Mouse (Mus musculus): ENCODE measurements around the gene 2310022B05Rik.

2310022B05Rik gene

GRCm38 (mm10) chr8:124663112-124663873 is at the start of gene 2310022B05Rik:
Gene 2310022B05Rik (minus strand): TSS chr8:124663369.
- DNase-seq = peak; percentile 85 to 89

DNA sequence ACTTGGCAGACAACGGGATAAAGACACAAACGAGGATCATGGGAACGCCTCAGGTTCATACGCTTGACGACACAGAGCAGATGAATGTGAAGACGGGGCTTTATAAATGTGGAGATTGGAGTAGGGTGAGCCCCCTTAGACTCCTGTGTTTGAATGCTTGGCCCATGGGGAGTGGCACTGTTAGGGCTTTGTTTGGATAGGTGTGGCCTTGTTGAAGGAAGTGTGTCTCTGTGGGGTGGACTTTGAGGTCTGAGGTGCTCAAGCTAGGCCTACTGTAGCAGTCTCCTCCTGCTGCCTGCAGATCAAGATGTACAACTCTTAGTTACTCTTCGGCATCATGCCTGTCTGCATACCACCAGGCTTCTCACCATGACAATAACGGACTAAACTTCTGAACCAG is 42.7 kb upstream of the 2310022B05Rik start:
- DNase-seq = no peak

DNA sequence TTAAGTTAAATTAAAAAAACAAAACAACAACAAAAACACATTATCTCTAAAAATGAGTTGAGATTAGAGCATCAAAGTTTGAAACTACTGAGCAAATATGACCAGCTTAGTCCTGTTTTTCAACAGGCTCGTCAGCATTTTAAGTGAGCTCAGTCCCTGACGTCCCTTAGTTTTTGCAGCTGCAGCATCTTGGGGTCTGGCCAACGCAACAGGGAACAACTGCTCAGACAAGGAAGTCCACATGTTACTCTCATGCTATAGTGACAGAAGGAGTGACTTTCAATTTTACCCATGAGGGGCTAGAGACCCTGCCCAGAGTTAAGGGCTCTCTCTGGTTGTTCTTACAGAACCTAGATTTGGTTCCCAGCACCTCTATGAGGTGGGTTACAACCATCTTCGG is 41.2 kb upstream of the 2310022B05Rik start:
- DNase-seq = no peak

DNA sequence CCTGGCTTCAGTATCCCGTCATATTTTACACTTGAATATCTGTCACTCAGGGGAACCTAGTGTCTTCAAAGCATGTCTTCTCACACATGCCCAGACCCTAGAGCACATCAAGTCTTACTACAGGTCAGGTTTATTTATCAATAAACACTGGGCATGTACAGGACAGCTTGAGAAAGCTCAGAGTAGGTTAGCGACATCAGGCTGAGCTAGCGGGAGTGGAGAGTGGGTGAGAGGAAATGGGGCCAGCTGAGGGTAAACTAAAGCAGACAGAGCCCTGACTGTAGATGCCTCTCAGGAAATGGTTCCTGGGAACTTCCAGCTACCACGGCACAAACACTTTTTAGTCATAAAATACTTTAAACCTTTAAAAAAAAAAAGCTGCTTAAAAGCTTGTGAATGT is 40.4 kb upstream of the 2310022B05Rik start:
- DNase-seq = no peak

DNA sequence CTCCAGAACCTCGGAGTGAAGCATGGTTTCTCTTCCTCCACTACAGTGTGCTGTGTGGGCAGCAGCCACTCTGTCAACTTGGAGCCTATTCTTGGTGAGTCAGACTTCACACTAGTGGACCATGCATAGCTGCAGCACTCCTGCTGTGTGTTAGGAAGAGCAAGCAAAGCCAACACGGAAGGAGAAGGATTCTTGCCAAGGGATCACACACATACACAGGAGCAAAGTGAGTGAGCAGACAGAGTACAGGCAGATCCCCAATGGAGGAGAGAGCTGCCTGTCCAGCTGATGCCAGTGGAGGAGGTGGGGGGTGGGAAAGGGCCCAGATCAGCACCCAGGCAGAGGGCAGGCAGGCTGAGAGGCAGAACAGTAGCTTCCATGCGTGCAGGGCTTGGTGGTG is 39.0 kb upstream of the 2310022B05Rik start:
- DNase-seq = peak; percentile 34 to 51

GRCm38 (mm10) chr8:124701023-124701422 is 37.9 kb upstream of the 2310022B05Rik start:
- DNase-seq = no peak

GRCm38 (mm10) chr8:124700271-124700670 is 37.1 kb upstream of the 2310022B05Rik start:
- no peak for DNase-seq

GRCm38 (mm10) chr8:124695424-124696100 is 32.4 kb upstream of the 2310022B05Rik start:
- DNase-seq = no peak

DNA sequence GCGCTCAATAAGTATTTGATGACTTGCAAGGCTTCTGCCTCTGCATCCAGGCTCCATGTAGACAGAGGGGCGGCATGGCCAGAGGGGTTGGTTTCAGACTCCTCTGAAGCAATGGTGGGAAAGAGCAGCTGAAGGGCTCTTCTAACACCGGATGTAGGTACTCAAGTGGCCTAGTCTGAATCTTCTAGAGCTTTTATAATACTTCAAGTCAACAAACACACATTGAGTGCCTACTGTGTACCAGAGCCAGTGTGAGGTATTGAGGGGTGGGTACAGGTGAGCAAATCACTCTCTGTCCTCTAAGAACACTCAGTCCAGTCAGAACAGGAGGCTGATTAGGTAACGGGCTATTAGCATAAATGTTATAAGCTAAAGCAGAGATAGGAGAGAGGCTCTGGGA is 28.5 kb upstream of the 2310022B05Rik start:
- no peak for DNase-seq

DNA sequence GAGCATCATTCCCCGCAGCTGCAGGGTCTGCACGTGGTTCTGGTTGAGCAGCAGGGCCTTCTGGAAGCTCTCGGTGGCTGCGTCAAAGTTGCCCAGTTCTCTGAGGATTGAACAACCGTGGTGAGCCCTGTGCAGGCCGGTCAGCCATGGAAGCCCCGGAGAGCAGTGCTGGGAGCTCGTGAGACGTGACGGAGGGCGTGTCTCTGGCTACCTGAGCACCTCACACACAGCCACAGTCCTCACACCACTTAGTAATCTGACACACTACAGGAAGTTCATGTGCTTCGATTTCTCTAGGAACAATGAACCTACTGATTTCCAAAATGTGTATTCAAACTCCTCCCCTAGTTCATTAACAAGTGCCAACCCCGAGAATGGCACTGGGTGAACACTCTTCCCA is 25.7 kb upstream of the 2310022B05Rik start:
- no peak for DNase-seq

GRCm38 (mm10) chr8:124682218-124682617 is 19.0 kb upstream of the 2310022B05Rik start:
- no peak for DNase-seq

DNA sequence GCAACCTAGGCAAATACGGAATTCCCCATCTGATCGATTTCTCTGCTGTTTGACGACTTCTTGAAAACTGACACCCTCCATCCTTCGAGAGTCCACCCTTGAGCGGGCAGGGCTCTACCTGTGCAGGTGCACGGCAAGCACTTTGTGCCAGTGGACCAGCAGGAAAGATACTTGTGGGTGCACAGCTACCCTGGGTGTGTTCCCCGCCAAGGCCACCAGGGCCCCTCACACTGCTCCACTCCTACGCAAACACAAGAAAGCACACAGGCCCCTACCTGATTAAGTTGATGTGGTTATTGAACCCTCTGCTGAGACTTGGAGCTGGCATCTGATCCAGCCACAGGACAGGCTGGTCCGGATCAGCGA is 18.6 kb upstream of the 2310022B05Rik start:
- no peak for DNase-seq

- DNase-seq = no peak
Observed at GRCm38 (mm10) chr8:124681077-124681791, 18.1 kb upstream of the 2310022B05Rik start.

- DNase-seq = no peak
Observed at GRCm38 (mm10) chr8:124678246-124678645, 15.1 kb upstream of the 2310022B05Rik start.

DNA sequence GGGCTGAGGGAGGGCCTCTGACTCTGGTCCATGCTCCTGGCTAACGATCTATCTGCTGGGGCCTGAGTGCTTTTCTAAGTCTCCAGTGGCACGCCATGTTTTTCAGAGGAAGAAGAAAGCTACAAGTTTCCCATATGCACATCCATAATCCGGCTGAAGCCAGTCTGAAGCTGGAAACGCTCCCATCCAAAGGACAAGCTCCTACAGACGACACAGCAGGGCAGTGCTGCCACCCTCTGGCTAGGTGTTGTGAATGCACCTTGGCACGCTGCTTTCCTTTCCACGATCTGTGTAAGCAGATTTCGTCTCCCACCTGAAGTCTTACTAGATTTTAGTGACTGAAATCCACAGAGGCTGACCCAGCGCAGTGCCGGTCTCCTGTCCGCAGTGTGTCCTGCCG is 14.3 kb upstream of the 2310022B05Rik start:
- DNase-seq = peak; percentile 96 to 97

GRCm38 (mm10) chr8:124677078-124677477 is 13.9 kb upstream of the 2310022B05Rik start:
- peak; percentile 67 to 72 for DNase-seq

DNA sequence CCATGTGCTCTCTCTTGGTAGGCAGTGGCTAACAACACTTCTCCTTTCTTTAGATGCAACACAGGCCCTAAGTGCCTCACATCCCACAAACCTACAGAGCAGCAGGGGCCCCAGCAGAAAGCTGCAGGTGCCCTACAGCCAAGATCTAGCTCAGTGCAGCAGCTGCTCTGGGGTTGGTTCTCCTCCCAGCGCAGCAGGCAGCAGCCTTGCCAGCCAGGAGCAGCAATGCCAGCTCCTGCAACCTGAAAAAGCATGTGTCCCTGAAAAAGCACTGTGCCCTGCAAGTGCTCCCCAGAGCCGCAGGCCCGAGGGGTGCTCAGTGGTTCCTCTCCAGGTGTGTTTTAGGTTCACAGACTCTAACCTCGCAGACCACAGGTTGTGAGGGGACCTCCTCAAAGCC is 13.5 kb upstream of the 2310022B05Rik start:
- DNase-seq = peak; percentile 78 to 82

- DNase-seq = no peak
Observed at GRCm38 (mm10) chr8:124672345-124672744, 9.2 kb upstream of the 2310022B05Rik start.

- DNase-seq = no peak
Observed at GRCm38 (mm10) chr8:124668798-124669197, 5.6 kb upstream of the 2310022B05Rik start.

DNA sequence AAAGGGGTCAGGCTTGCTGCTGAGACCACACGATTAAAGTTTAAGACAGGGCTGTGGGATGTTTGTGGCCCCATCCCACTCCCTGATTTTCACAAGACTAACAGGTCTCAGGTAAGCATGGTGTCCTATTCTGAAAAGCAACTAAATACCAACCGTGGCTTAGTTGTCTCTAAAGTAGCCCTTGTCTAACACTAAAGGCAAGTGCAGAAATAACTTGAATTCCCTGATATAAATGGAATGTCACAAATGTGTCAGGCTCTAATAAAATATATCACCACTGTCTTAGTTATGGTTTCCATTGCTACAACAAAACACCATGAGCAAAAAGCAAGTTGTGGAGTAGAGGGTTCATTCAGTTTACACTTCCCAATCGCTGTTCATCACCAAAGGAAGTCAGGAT is 1.2 kb upstream of the 2310022B05Rik start:
- no peak for DNase-seq

DNA sequence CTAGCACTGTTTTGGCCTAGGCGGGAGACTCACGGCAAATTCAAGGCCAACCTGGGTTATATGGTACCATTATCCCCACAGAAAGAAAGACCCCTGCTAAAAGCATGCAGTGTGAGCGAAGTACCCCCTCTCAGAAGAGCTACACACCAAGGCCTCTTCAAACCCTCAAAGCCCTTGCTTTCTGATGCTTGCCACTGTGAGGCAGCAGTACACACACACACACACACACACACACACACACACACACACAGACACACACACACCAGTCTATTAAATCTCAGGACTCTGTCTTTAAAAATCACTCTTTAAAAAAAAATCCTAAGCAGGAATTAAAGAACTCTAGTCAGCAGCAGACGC is 683 bp upstream of the 2310022B05Rik start:
- DNase-seq = peak in 1 of 2 experiments; percentile 41

DNA sequence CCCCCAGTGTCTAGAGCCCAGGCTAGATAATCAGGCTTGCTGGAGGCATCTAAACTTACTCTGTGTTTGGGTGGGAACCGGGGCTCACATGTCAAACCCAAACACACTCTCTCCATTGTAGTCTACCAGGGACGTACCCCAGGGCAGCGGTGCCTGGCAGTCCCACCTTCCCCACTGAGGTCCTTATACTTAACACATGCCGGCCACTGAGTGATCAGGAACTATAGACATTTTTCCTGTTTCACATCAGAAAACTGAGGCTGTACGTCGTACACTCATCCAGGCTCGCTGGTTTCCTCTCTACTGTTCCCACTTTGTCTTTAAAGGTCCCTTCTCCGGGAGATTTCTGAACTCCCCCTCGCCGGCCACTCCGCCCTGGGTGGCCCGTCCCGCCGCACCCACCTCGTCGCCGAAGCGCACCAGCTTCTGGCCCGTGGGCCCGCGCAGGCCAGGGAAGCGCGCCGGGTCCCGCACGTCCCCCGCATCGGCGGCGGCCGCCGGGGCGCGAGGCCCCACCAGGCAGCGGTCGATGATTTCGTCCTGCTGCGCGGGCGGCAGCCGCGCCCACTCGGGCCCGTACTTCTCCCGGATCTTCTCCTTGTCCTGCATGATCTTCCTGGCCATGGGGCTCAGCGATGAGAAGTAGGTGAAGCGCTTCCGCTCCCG is 590 bp downstream of the 2310022B05Rik start:
- DNase-seq = peak in 1 of 2 experiments; percentile 26

DNA sequence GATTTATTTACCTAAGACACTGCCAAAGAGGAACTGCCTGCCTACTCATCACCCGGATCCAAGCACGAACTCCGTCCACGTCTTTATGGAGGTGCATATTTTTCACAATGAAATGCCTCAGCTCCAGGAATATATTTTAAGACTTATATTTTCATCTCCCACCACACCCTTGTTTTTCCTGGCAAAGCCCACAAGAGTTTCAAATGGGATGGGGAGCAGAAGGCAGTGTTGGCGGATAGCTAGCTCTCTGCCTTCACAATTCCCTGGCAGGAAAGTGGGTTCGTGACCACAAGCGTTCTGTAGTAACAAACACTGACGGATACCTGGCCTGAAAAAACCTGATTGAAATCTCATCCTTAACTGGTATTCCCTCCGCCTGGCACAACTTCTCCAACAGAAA is 1.4 kb downstream of the 2310022B05Rik start:
- DNase-seq = no peak
